Mouse (Mus musculus): ENCODE data around the gene Tefm.
"Not testable (repeated sequence)": the region's sequence is repeated elsewhere in the genome, so short reads cannot be mapped to it uniquely, and the experiment has no call there.

Gene Tefm

DNA sequence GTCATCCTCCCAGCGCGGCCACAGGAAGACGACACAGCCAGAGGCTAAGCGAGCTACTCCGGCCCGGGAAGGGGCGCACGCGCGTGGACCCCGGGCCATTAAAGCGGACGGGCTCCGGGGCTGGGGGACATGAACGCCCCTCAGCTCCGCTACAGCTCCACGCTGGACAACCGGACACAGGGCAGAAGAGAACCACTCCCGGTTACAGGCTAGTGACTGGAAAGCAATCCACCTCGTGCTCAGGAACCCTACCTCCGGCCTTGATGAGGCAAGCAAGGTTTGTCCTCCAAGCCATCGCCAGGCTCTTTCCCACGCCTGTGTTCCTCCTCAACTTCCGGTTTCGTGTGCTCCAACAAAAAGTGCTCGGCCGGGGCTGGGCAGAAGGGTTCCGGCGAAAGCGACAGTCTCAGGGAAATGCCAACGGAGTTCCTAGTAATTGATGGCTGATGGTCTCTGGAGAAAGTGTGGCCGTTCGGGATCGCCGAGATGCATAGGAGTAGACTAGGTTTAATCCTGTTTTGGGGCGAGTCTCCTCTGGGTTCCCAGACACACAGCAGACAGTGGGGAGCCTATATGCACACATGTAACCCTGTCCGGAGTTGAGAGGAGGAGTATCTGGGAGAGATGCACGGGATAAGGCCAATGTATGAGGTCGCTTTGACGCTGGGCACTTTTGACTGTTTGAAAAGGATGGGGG, at the start of gene Tefm:
TSS of gene Tefm (minus strand) at position 351 of the 697 bp plus-strand sequence.
- DNase-seq: peak; percentile 91 to 92

DNA sequence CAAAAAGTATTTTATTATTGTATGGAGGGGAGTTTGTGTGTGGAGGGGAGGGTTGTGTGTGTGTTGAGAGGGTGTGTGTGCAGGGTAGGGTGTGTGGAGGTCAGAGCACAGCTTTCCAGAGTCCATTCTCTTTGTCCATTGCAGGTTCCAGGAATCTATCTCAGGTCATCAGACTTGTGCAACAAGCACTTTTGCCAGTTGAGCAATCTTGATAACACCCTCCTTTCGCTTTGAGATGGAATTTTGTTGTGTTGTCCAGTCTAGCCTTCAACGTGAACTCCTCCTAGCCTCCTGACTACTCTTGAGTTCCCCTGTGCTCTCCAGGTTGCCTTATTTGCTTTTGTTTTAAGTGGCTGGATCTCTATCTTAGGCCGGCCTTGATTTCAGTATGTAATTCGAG, 48.3 kb upstream of the Tefm start:
- no peak for DNase-seq

DNA sequence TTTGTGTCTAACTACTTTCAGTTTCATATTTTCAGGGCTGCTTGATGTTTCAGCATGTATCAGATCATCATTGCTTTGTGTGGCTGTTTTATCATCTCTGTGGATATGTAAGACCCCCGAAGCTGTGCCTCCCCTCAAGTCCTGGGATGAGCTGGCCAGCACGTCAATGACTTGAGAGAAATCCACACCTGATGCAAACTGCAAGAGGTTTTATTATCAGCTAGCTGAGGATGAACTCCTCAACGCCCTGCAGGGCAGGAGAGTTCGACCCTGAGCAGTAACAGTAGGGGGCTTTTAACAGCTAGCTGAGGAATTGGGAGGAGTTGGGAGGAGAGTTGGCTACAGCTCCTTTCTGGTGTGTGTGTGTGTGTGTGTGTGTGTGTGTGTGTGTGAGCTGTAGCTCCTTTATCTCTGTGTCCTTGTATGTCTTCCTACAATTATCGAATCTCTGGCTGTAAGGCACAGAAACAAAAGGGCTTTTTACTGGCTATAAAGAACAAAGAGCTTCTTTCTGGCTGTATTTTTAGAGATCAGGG, 43.5 kb upstream of the Tefm start:
- DNase-seq: not testable (repeated sequence)

DNA sequence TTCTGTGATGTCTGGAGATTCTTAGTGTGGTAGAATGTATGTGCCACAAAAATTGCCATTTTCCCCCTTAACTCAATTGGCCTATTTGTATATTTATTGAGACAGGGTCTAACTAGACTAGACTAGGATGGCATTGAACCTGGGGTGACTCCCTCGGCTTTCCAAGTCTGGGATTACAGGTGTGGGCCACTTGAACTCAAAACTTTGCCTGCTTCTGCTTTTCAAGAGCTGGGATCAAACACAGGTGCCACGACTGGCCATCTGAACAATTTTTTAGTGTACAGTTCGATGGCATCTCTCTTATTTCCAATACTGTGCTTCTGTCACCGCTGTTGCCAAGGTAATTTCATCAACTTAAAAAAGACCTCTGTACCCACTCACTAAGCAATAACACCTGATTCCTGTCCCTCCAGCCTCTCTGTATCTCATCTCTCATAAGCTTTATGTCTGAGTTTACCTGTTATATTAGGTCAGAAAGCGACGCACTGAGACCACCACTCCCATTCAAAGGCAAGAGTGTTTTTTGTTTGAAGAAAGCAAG, 42.6 kb upstream of the Tefm start:
- DNase-seq: peak in 1 of 2 experiments; percentile 10

DNA sequence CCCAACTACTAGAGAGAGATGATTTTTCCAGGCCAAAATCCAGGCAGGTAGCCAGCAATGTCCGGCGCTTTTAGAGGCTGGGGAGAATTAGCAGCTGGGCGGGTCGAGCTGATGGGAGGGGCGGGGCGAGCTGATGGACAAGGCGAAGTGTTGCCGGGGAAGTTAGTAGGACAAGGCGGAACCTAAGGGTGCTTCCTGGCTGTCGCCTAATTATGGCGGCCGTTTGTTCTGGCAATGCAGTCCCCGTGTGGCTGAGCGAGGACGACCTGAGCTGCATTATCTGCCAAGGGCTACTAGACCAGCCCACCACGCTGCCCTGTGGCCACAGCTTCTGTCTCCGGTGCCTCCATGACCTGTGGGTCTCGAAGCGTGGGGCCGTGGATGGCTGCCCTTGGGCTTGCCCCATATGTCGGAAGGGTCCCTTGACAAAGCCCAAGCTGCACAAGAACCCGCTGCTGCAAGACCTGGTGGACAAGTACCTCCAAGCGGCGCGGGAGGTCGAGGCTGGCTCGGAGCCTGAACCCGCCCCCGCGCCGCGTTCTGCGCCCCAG, 41.8 kb upstream of the Tefm start, which contains the start of gene Rnf135:
TSS of gene Rnf135 (plus strand) at position 147 of the 551 bp plus-strand sequence.
- peak; percentile 90 to 95 for DNase-seq

DNA sequence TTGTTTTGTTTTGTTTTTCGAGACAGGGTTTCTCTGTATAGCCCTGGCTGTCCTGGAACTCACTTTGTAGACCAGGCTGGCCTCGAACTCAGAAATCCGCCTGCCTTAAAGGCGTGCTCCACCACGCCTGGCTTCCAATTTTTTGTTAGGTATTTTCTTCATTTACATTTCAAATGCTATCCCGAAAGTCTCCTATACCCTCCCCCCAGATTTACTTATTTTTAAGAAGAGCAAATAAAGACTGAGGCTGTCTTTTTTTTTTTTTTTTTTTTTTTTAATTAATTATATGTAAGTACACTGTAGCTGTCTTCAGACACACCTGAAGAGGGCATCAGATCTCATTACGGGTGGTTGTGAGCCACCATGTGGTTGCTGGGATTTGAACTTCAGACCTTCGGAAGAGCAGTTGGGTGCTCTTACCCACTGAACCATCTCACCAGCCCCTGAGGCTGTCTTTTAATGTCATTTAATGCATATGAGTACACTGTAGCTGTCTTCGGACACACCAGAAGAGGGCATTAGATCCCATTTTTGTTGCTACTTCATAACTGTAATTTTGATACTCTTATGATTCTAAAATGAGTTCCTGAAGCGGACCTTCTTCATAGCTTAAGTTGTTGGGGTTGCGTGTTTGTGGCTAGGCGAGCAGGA, 41.2 kb upstream of the Tefm start:
- DNase-seq: not testable (repeated sequence)

DNA sequence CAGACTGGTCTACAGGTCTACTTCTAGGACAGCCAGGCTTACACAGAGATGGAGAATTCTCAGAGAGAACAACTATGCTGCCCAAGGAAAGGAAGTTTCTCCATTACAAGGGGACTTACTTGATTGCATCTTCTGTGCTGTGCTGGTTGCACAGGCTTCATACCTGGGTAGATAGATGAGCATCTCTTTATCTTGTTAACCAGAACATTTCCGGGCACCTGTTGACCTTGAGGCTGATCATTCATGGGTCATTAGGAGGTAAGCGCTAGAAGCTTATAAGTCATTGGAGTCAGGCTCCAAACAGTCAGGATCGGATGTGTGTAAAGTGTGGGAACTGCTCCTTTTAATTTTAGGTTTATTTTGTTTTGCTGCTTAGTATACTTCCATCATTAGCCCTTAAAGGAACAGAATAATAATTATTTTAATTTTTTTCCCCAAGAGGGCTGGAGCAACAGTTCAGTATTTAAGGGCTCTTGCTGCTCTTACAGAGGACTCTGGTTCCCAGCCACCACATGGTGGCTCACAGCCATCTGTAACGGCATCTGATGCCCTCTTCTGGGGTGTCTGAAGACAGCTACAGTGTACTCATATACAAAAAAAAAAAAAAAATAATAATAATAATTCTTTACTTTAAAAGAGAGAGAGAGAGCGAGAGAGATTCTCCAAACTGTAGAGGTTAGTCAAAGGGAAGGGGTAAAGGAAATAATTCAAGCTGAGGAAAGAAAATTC, 39.2 kb upstream of the Tefm start:
- DNase-seq: peak in 1 of 2 experiments; percentile 9

DNA sequence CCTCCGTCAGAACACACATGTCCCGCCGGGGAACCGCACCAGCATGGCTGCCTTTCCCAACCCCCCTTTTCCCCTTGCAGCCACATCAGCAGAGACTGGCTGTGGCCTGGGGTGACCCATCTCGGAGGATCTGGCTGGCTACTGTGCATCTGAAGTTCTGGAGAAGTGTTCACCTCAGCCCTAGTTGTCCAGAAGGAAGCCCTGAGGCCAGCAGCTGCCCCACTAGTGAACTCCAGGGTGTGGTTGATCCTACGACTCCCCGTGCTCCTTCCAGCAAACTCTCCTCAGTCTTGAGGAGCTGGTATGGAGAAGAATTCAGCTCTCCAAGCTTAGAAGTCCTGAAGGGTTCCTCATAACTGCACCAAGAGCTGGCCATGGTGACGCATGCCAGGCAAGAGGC, 36.3 kb upstream of the Tefm start:
- DNase-seq: no peak

DNA sequence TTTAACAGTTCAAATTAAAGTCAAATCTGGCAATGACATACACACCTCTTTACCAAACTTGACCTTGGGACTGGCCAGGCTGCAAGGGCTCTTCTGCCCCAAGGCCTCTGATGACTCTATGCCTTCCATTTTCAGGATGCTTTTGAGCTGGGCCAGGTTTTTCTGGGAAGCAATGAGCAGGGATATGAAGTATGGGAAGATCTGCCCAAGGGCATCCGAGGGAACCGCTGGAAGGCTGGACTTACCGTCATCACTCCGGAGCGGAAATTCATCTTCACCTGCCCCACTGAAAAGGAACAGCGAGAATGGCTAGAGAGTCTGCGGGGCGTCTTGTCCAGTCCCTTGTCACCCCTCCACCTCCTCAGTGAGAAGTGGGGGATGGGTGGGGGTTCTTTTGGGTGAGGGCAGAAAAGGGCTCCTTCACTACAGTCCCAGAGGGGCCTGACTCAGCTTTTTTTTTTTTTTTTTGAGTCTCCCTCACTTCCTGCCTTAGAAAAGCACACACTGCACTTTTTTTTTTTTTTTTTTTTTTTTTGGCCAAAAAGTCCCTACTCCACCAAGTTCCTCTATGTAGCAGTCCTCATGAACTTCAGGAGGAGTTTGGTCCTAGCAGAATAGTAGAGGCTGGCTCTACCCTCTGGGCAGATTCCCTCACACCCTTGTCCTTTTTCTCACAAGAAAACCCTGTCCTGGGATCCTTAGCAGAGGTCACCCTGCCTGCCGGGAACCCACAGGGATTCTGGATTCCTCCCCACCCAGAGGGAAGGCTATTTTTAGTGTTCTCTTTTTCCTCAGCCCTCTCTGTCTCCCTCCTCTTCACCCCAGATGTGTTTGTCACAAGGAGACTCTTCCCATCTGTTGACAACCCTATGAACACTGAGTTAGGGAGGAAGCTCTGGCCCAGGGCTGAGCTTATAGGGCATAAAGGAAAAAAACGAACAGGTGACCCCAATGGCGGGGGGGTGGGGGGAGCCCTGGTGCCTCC, 35.2 kb upstream of the Tefm start:
- no peak for DNase-seq

DNA sequence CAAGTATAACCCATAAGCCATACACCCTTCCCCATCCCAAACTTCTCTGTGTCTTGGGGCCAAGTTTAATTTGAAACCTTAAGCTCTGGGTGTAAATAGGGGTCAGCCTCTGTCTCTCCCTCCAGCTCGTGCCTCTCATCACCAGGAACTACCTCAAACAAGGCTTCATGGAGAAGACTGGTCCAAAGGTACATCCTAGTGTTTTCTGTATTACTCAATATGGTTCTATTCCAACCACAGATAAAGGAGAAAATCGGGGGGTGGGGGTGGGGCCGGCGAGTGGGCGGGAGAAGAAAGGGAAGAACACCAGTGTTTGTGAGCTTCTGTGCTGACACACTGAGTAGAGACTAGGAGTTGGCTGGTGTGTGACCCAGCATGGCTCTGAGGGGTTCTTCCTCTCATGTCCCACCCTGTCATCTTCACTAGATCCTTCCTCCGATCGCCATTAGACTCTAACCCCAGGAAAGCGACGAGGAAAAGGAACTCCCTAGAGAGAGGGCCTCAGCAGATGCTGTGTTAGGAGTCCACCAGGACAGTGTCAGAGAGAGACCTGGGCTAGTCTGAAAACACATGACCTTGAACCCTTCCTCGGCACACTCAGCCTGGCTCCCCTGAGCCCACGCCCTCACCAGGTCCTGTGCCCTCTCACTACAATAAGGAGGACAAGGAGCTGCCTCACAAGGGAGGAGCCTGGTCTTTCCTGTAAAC, 32.1 kb upstream of the Tefm start:
- DNase-seq: no peak

DNA sequence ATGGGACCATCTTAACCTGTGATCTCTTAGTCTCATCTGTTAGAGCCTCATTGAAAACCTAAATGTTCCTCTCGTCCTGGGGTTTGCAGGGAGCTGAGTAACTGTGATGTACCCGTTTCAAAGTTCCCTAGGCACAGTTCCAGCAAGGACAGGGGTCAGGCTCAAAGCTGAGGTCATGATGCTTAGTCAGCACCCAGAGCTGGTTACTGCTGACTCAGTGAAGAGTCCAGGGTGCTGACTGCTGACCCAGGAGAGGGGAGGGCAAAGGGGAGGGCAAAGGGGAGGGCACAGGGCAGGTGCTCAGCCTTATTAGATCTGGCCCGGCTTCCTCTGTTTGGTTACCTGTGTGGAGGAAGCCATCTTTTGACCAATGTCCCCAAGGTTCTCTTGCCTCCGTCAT, 29.9 kb upstream of the Tefm start:
- DNase-seq: no peak

DNA sequence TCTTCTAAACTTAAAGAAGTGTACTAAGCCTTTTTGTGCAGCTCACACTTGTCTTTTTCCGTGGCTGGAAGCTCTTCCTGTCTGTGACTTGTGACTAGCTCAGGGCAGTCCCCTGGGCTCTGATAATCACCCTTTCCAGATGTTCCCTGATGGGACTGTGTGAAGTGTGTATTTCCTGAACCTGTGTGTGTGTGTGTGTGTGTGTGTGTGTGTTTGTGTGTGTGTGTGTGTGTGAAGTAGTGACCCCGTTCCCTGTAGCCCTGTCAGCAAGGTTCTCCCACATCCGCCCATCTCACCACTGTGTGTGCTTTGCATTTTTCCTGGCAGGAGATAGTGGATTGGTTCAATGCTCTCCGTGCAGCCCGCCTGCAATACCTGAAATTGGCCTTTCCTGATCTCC, 28.4 kb upstream of the Tefm start:
- DNase-seq: no peak

DNA sequence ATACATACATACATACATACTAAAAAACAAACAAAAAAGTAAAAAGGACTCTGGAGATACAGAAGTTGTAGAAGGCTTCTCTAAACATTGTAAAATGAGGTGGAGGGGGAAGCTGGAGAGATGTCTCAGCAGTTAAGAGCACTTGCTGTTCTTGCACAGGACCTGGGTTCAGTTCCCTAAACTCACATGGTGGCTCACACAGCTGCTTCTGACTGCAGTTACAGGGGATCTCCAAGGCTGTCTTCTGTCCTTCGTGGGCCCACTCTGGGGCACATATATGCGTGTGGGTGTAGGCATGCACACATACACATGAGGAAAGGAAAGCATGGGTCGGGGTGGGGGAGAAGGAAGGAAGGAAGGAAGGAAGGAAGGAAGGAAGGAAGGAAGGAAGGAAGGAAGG, 27.7 kb upstream of the Tefm start:
- DNase-seq: no peak

DNA sequence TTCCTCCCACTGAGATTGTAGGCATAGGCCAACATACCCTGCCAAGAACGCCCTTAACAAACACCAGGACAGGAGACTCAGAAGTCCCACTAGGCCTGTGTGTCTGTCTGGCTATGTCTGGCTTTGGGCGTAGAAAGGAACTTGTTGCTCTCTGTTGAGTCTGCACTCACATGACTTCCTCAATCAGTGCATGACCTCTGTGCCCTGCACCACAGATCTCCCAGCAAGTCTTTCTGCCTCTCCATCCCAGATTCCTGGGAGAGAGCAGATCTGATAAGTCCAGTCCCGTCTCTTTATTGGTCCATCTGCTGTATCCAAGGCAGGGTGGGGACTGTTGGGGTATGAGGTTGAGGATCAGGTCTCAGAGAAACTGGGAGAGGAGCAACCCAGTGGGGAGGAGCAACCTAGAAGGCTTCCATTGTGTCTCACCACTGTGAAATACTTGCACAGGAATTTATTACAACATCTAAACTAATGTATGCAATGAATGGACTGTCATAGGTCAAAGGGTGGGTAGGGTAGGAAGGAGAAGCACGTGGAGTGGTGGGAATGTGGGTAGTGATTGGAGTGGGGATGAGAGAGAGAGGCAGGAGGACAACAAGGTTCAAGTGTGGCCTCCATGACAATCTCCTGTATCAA, 26.8 kb upstream of the Tefm start:
- DNase-seq: no peak

DNA sequence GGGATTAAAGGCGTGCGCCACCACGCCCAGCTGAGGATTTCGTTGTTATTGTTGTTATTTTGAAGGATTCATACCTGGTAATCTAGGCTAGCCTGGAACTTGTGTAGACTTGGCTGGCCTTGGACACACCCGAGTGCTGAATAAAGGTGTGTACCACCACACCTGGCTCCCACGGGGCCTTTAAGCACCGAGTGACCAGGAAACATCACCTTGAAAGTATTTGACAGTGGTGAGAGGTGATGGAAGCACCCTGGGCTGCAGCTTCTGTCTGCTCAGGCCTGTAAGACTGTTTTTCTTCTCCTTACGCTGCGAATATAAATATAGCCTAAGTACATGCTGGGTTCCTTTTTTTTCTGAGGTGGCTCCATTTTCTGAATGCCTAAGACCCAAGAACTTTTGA, 26.1 kb upstream of the Tefm start:
- no peak for DNase-seq

DNA sequence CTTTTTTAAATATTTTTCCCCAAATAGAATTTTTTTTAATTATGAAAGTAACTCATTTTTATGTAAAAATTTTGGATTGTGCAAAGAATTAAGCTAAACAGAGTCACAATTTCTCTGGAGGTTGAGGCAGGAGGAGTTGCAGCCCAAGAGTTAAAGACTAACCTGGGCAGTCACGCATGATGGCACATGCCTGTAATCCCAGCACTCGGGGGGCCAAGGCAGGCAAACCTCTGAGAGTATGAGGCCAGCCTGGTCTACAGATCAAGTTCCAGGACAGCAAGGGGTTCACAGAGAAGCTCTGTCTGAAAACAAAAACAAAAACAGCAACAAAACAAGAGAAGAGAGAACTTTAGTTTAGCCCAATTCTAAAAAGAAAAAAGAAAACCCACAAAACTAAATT, 22.2 kb upstream of the Tefm start:
- no peak for DNase-seq

DNA sequence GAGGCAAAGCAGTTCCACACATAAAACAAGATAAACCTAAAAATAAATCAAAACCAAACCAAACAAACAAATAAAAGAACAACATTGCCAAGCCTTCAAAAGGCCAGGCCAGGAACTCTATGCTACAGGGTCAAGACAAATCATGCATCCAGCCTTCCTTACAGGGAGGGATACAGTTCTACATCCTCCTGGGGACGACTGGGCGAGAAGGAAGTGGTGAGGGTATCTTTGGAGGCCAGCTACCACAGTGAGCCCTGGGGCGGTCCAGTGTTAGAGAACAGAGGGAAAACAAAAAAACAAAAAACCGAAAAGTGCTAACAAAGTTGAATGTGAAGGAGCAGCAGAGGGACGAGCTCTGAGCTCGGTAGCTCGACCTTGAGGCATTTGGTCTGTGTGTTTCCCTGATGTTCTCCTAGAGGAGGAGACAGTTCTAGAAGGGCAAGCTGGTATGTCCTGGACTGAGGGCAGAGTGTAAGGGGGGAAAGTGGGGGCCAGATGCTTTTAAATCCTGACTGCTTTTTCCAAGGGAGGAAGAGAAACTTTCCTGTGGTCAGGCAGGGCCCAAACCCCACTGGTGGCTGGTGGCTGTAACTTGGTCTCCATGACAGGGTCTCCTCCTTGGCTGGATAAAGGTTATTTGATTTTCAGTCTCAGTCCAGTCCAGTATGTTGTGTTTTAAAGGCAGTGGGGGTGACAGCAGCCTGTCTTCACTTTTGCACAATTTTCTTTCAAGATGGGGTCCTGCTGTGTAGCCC, 21.6 kb upstream of the Tefm start:
- DNase-seq: no peak

DNA sequence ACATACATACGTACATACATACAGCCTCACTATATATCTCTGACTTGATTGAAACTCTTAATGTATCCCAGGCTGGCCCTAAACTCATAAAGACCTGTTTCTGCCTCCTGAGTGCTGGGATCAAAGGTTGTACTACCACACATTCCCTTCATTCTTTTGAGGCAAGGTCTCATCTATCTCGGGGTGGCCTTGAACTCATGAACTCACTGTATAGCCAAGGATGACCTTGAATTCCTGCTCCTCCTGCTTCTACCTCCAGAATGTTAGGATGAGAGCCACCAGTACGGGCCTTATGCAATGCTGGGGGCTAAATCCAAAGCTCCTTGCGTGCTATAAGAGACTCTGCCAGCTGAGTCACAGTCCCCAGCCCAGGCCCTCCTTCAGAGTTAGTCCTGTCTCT, 19.1 kb upstream of the Tefm start:
- no peak for DNase-seq

DNA sequence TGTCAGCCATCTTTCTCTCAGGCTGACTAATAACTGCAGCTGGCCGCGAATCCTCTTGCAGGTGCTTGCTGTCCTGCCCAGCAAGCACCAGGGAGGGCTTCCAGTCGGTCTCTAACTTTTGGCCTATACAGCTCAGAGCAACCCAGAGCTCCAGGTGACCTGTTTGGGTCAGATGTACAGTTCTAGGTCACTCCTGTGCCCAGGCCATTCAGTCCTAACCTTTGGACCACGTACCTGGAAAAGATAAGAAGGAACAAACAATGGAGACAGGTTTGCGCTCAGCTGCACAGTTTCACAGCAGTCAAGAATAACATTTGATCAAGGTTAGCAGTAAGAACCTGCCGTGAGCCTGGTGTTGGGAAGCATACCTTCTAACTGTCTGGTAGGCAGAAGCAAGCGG, 17.0 kb upstream of the Tefm start:
- DNase-seq: no peak

DNA sequence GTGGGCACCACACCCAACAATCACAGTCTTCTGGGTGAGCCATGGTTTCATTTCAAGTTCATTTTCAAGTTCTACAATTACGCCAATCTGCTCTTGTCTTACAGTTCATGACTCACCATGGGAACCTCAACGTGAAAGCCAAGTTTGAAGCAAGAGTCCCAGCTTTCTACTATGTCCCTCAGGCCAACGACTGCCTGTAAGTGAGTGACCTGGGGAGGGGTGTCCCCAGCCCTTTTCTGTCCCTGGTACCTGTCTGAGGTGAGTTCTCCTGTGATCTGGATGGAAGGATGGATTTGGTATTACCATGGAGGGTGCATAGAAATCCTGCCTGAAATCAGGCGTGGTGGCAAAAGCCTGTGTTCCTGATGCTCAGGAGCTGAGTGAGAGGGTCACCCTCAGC, 14.9 kb upstream of the Tefm start:
- DNase-seq: no peak

Data from cerebellum, postnatal 25 days (tissue).